Mouse (Mus musculus): ENCODE data around the gene Ntng2. TPM values are rescaled to one million over a fixed set of nuclear protein-coding genes. Genes with fewer than 3 reads are reported as not detected.

Ntng2 gene
- 4.9 TPM for polyA plus RNA-seq (2017; shearing (Covaris generic))

DNA sequence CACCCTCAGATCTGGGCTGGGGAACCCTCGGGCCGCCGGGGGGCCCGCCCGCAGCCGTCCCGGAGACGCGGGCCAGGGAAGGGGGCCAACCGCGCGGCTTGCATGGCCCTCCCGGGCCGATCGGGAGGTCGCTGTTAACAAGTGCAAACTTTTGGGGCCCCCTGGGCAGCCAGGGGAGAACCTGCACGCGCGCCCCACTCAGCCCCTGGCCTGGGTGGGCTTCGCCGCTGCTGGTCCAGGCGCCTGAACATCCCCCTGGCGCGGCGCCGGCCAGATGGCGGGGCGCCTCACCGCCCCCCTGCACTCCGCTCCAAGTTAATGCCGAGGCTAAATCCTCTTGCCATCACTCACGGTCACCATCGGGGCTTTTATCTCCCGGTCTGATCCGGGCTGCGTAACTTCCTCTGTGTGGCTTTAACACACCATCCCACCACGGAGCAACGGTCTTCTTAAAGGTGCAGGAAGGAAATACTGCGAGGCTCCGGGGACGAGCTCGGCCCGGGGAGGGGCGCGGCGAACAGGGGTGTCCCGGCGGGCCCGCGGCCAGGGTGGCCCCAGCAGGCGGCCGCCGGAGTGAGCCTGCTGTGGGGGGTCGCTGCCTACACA lies at the start of gene Ntng2:
Ntng2 (minus strand) TSS at position 407 of the 606 bp plus-strand sequence.

Other genes with a start within 250 kb of the Ntng2 start
- gene Cfap77, start 197.9 kb downstream of the Ntng2 start, polyA plus RNA-seq (2017; shearing (Covaris generic)) = not detected
- gene Ttf1, start 192.7 kb downstream of the Ntng2 start, polyA plus RNA-seq (2017; shearing (Covaris generic)) = 10.2 TPM
- gene Setx, start 128.8 kb downstream of the Ntng2 start, polyA plus RNA-seq (2017; shearing (Covaris generic)) = 55.1 TPM
- gene Med27, start 93.8 kb upstream of the Ntng2 start, polyA plus RNA-seq (2017; shearing (Covaris generic)) = 46.1 TPM

Measured in effector memory CD4-positive, alpha-beta T cell, adult 7 months (primary cell).